In genomic region chrX:7904441-7904840, GRCm38 (mm10) we compare ENCODE assay signal across 50 mouse cellular contexts. TPM values are rescaled to one million over a fixed set of nuclear protein-coding genes. Genes with fewer than 3 reads are reported as not detected.
"Had no signal": no experiment of that assay in that cellular context is flagged by ENCODE, and none has a peak within 500 bp of the region (broad histone marks: within the 10 kb centered on the region; RNA-seq: fewer than 3 reads in every experiment).

No protein-coding gene starts in this region.

- DNase-seq: heart, postnatal 10 days; heart, postnatal 14 days; heart, postnatal 36 days; heart, postnatal 4 days; kidney, adult 11 months; kidney, adult 18-20 months; kidney, adult 2 months; kidney, adult 8-10 months; kidney, adult 9 months; kidney, postnatal 10 days; kidney, postnatal 14 days; kidney, postnatal 25 days; kidney, postnatal 36 days; kidney, postnatal 4 days; layer of hippocampus, adult 9-11 months; layer of hippocampus, postnatal 36 days had no signal

RNA-seq across cellular contexts. Expression of gene Gm10491, which starts 3.2 kb away (rescaled TPM):
- total RNA-seq: heart, postnatal 10 days; heart, postnatal 14 days; heart, postnatal 25 days; heart, postnatal 36 days; heart, postnatal 4 days; hematopoietic stem cell, adult 5-6 weeks; hindbrain, postnatal 0 days; layer of hippocampus, adult 18-20 months; layer of hippocampus, adult 2 months; layer of hippocampus, adult 8-10 months; layer of hippocampus, postnatal 10 days; layer of hippocampus, postnatal 14 days; layer of hippocampus, postnatal 25 days; layer of hippocampus, postnatal 36 days; left cerebral cortex, adult 18-20 months; left cerebral cortex, adult 2 months; left cerebral cortex, adult 8-10 months had no signal
- polyA plus RNA-seq: heart, embryonic 13.5 days; heart, embryonic 14.5 days; heart, embryonic 15.5 days; heart, embryonic 16.5 days; heart, postnatal 0 days; hindbrain, embryonic 10.5 days; hindbrain, embryonic 11.5 days; hindbrain, embryonic 12.5 days; hindbrain, embryonic 13.5 days; hindbrain, embryonic 14.5 days; hindbrain, embryonic 15.5 days; hindbrain, embryonic 16.5 days; hindbrain, postnatal 0 days; inflammation-experienced regulatory T-cells, adult 6 months; intestine, embryonic 14.5 days; intestine, embryonic 15.5 days; intestine, embryonic 16.5 days; intestine, postnatal 0 days; kidney, adult 2 months; kidney, embryonic 14.5 days; kidney, embryonic 15.5 days; kidney, embryonic 16.5 days; kidney, postnatal 0 days; large intestine, adult 2 months had no signal

RNA-seq across cellular contexts. Expression of gene Gm10490, which starts 4.9 kb away (rescaled TPM):
- total RNA-seq: heart, postnatal 10 days; heart, postnatal 14 days; heart, postnatal 25 days; heart, postnatal 36 days; heart, postnatal 4 days; hindbrain, postnatal 0 days; layer of hippocampus, adult 18-20 months; layer of hippocampus, adult 2 months; layer of hippocampus, adult 8-10 months; layer of hippocampus, postnatal 10 days; layer of hippocampus, postnatal 14 days; layer of hippocampus, postnatal 25 days; left cerebral cortex, adult 18-20 months; left cerebral cortex, adult 2 months had no signal
- polyA plus RNA-seq: heart, embryonic 13.5 days; heart, embryonic 14.5 days; heart, embryonic 15.5 days; heart, embryonic 16.5 days; heart, postnatal 0 days; hindbrain, embryonic 10.5 days; hindbrain, embryonic 11.5 days; hindbrain, embryonic 12.5 days; hindbrain, embryonic 13.5 days; hindbrain, embryonic 14.5 days; hindbrain, embryonic 15.5 days; hindbrain, embryonic 16.5 days; hindbrain, postnatal 0 days; inflammation-experienced regulatory T-cells, adult 6 months; intestine, embryonic 14.5 days; intestine, embryonic 15.5 days; intestine, embryonic 16.5 days; intestine, postnatal 0 days; kidney, adult 2 months; kidney, embryonic 14.5 days; kidney, embryonic 15.5 days; kidney, embryonic 16.5 days; kidney, postnatal 0 days; large intestine, adult 2 months had no signal

RNA-seq across cellular contexts. Expression of gene Pcsk1n, which starts 15.2 kb away (rescaled TPM):
- total RNA-seq: heart, postnatal 10 days; heart, postnatal 14 days; heart, postnatal 4 days; hematopoietic stem cell, adult 5-6 weeks had no signal
- polyA plus RNA-seq: inflammation-experienced regulatory T-cells, adult 6 months had no signal
